Mouse (Mus musculus) neural tube, embryonic 12.5 days (tissue): ENCODE data around the gene Tpra1. TPM values are rescaled to one million over a fixed set of nuclear protein-coding genes. Genes with fewer than 3 reads are reported as not detected.
A peak's percentile ranks its signal among the peaks of the same experiment; 100 is the strongest.

Experiments used
- ATAC-seq: fragments of 200-750 bp; cut with Nextera tagmentation; 2 replicates; pipeline ENCODE4 v1.8.0; 2017; ENCODE audit warnings: low read depth, mild to moderate bottlenecking, moderate TSS enrichment, moderate library complexity; ENCODE audit not compliant: low FRiP score
- H3K27ac ChIP-seq: fragments of 300-500 bp; sonication (generic); 2 replicates; pipeline ENCODE4 v1.5.1; 2016
- H3K27me3 ChIP-seq: fragments of 300-500 bp; sonication (generic); replicated peaks from 2 replicates; pipeline ENCODE4 v1.6.1; 2016; ENCODE audit warnings: mild to moderate bottlenecking
- H3K36me3 ChIP-seq: fragments of 300-500 bp; sonication (generic); 2 replicates; pipeline ENCODE4 v1.6.1; 2016; ENCODE audit warnings: mild to moderate bottlenecking
- H3K4me1 ChIP-seq: fragments of 300-500 bp; sonication (generic); 2 replicates; pipeline ENCODE4 v1.6.1; 2016
- H3K4me2 ChIP-seq: fragments of 300-500 bp; sonication (generic); replicated peaks from 2 replicates; pipeline ENCODE4 v1.6.1; 2016; ENCODE audit warnings: mild to moderate bottlenecking
- H3K4me3 ChIP-seq: fragments of 300-500 bp; sonication (generic); 2 replicates; pipeline ENCODE4 v1.5.1; 2016
- H3K9ac ChIP-seq: fragments of 300-500 bp; sonication (generic); 2 replicates; pipeline ENCODE4 v1.6.1; 2016; ENCODE audit warnings: mild to moderate bottlenecking
- H3K9me3 ChIP-seq: fragments of 300-500 bp; sonication (generic); 2 replicates; pipeline ENCODE4 v1.6.1; 2016; ENCODE audit warnings: mild to moderate bottlenecking
- WGBS: fragments of 180-500 bp; shearing (Covaris S2); methylation state at CpG from one replicate; pipeline ENCODE4 v1.1.7; 2016; 5-methylcytosine and 5-hydroxymethylcytosine counted together
- polyA plus RNA-seq: library from polyadenylated mRNA; unstranded; fragments of >200 nt; fragmentation: Nextera tagmentation; extraction: Ambion mirVana; gene quantifications from 2 replicates; pipeline ENCODE4 v1.2.1, GENCODE M21; 2016

Tpra1 gene
- polyA plus RNA-seq, 1 experiment from 2014 or later: 61.2 TPM

DNA sequence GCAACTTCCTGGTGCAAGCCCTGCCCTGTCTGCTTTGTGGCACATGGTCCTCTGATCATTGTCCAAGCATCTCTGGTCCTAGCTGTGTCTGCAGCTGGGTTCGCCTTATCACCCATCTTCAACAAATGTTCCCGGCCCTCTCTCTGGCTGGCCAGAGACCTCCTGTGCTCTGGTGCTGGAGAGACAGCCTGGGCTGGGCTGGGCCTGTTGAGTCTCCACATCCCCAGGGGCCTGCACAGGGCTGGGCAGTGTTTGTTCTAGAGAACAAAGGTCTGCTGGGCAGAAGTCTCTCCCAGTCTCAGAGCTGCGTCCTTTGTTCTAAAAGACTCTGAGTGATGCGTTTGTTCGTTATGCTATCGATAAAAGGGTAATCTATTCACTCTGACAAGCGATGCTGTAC is 28.0 kb downstream of the Tpra1 start:
- Histone ChIP-seq H3K4me3 (no peak overlapping the region), H3K27ac (peak overlapping the region; percentile 17; the same call in 1 of the 2 replicates), H3K9me3 (no peaks in the 10 kb centered on the region), H3K4me2 (no peak overlapping the region), H3K9ac (no peak overlapping the region), H3K4me1 (peaks cover 54% of the 10 kb centered on the region), H3K27me3 (no peaks in the 10 kb centered on the region), H3K36me3 (no peaks in the 10 kb centered on the region)
- 23% methylated on average over 7 of the region's 7 CpGs for whole genome bisulfite sequencing
- no peak for ATAC-seq

- Histone ChIP-seq H3K9ac (no peak overlapping the region), H3K4me2 (no peak overlapping the region), H3K36me3 (no peaks in the 10 kb centered on the region), H3K27ac (no peak overlapping the region), H3K27me3 (no peaks in the 10 kb centered on the region), H3K9me3 (no peaks in the 10 kb centered on the region), H3K4me1 (peaks cover 47% of the 10 kb centered on the region), H3K4me3 (no peak overlapping the region)
- no peak for ATAC-seq
- WGBS: 86% methylated on average over 2 of the region's 2 CpGs
Measured at GRCm38 (mm10) chr6:88931449-88931848, 29.4 kb downstream of the Tpra1 start.

DNA sequence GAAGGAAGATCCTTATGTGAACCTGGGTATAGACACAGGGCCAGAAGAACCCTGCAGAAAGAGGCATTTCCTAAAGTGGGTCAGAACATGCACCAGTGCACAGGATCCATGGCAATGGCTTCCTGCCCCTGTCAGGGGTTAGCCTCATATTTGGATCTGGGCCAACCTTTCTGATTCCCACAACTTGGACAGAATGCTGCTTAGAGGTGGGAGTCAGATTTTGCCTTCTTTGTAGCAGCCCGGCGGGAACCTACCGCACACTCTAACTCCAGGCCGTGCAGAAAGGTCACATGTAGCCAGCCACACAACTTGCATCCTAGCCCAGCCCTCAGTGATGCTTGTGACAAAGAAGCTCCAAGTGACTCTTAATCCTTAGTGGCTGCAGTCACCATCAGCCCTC is 32.1 kb downstream of the Tpra1 start:
- H3K27me3 ChIP-seq: no peaks in the 10 kb centered on the region
- no peak for ATAC-seq
- no peak overlapping the region for H3K4me3 ChIP-seq
- H3K36me3 ChIP-seq: no peaks in the 10 kb centered on the region
- H3K9ac ChIP-seq: no peak overlapping the region
- no peak overlapping the region for H3K27ac ChIP-seq
- peaks cover 56% of the 10 kb centered on the region for H3K4me1 ChIP-seq
- H3K9me3 ChIP-seq: no peaks in the 10 kb centered on the region
- H3K4me2 ChIP-seq: no peak overlapping the region
- WGBS: 63% methylated on average over 4 of the region's 4 CpGs

GRCm38 (mm10) chr6:88934816-88935215 is 32.8 kb downstream of the Tpra1 start:
- H3K36me3 ChIP-seq: no peaks in the 10 kb centered on the region
- H3K9me3 ChIP-seq: no peaks in the 10 kb centered on the region
- H3K4me1 ChIP-seq: peaks cover 57% of the 10 kb centered on the region
- WGBS: 29% methylated on average over 4 of the region's 4 CpGs
- H3K27ac ChIP-seq: no peak overlapping the region
- no peak overlapping the region for H3K9ac ChIP-seq
- no peak overlapping the region for H3K4me2 ChIP-seq
- H3K4me3 ChIP-seq: no peak overlapping the region
- ATAC-seq: no peak
- H3K27me3 ChIP-seq: no peaks in the 10 kb centered on the region

GRCm38 (mm10) chr6:88935735-88936276 is 33.8 kb downstream of the Tpra1 start:
- Histone ChIP-seq H3K9me3 (no peaks in the 10 kb centered on the region), H3K4me3 (no peak overlapping the region), H3K27me3 (no peaks in the 10 kb centered on the region), H3K36me3 (no peaks in the 10 kb centered on the region), H3K9ac (no peak overlapping the region), H3K27ac (no peak overlapping the region), H3K4me2 (no peak overlapping the region), H3K4me1 (peaks cover 61% of the 10 kb centered on the region)
- 16% methylated on average over 4 of the region's 4 CpGs for WGBS
- ATAC-seq: no peak

- ATAC-seq: no peak
- no peak overlapping the region for H3K4me3 ChIP-seq
- no peaks in the 10 kb centered on the region for H3K36me3 ChIP-seq
- no peaks in the 10 kb centered on the region for H3K27me3 ChIP-seq
- H3K9me3 ChIP-seq: no peaks in the 10 kb centered on the region
- peaks cover 69% of the 10 kb centered on the region for H3K4me1 ChIP-seq
- WGBS: 63% methylated on average over 13 of the region's 13 CpGs
- no peak overlapping the region for H3K27ac ChIP-seq
- no peak overlapping the region for H3K9ac ChIP-seq
- H3K4me2 ChIP-seq: no peak overlapping the region
Measured at GRCm38 (mm10) chr6:88936342-88937213, 34.5 kb downstream of the Tpra1 start.

DNA sequence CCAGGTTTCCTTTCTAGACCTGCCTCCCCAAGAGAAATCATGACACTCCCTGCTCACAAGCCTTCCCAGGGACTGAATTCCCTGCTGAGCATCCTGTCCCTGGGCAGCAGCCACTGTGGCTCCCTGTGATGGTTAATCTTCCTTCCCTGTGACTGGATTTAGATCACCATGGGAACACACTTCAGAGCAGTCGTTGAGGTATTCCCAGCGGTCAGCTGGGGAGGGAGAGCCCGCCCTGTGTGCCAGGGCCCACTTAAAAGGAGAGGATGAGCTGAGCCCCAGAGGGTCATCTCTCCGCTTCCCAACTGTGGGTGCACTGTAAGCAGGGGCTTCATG is 35.1 kb downstream of the Tpra1 start:
- no peak overlapping the region for H3K4me2 ChIP-seq
- no peak for ATAC-seq
- H3K27me3 ChIP-seq: no peaks in the 10 kb centered on the region
- H3K36me3 ChIP-seq: no peaks in the 10 kb centered on the region
- H3K4me1 ChIP-seq: peaks cover 74% of the 10 kb centered on the region
- H3K9ac ChIP-seq: no peak overlapping the region
- no peak overlapping the region for H3K4me3 ChIP-seq
- no peak overlapping the region for H3K27ac ChIP-seq
- H3K9me3 ChIP-seq: no peaks in the 10 kb centered on the region
- 37% methylated on average over 4 of the region's 4 CpGs for WGBS

DNA sequence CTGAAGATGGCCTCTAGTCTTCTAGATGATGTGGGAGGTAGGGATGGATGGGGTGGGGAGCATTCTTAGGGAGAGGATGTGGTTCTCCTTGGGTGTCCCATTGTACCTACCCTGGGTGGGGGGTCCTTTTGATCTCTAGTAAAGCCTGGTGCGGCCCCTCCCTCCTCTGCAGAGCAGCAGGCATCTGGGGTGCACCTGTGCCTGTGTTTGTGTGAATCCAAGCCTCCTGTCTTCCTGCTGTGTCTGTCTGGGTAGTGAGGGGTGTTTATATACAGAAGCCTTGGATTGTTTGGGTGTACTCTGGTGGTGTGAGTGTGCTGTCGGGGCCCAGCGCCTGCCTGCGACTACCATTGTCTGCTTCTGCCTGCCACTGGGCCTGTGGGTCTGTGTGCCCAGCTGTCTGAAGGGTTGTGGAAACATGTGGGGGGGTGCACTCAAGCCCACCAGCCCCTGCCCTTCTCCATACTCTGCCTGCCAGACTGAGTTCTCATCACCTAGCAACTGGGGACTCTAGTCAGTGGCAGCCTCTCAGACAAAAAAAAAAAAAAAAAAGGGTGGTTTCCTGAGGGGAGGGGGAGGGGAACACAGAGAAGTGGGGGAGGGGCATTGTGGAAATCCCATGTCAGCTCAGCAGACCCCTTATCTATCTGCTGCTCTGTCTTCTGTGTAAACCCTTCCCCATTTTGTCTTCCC is 36.1 kb downstream of the Tpra1 start:
- H3K9me3 ChIP-seq: no peaks in the 10 kb centered on the region
- peak overlapping the region; percentile 26; the same call in 1 of the 2 replicates for H3K4me2 ChIP-seq
- peak; percentile 70 for ATAC-seq
- H3K4me3 ChIP-seq: no peak overlapping the region
- H3K36me3 ChIP-seq: no peaks in the 10 kb centered on the region
- peak overlapping the region; percentile 67 for H3K27ac ChIP-seq
- WGBS: 9% methylated on average over 4 of the region's 4 CpGs
- H3K27me3 ChIP-seq: no peaks in the 10 kb centered on the region
- H3K4me1 ChIP-seq: peaks cover 84% of the 10 kb centered on the region
- H3K9ac ChIP-seq: no peak overlapping the region

DNA sequence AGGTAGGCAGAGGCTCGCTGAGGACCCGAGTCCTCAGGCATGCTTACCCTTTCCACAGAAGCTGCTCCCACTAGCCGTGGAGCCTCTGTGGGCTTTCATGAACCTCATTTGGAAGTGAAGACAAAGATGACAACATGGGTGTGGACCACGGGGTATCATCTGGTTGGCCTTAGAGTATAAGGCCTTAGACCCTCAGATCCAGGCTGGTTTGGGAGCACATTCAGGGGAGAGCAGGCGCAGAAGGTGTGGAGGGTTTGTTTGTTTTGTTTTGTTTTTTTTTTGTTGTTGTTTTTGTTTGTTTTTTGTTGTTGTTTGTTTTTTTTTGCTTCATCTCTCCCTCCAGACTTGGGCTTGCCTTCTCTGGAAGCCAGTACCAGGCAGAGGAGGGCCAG is 36.6 kb downstream of the Tpra1 start:
- H3K9ac ChIP-seq: no peak overlapping the region
- peak overlapping the region; percentile 26; the same call in 1 of the 2 replicates for H3K4me2 ChIP-seq
- ATAC-seq: no peak
- H3K36me3 ChIP-seq: no peaks in the 10 kb centered on the region
- WGBS: 53% methylated on average over 5 of the region's 5 CpGs
- no peaks in the 10 kb centered on the region for H3K9me3 ChIP-seq
- peaks cover 84% of the 10 kb centered on the region for H3K4me1 ChIP-seq
- no peak overlapping the region for H3K4me3 ChIP-seq
- H3K27me3 ChIP-seq: no peaks in the 10 kb centered on the region
- 0 out of 2 replicates have a peak overlapping the region, but pooled peaks have one; percentile 32 for H3K27ac ChIP-seq

GRCm38 (mm10) chr6:88939281-88940089 is 37.4 kb downstream of the Tpra1 start:
- Histone ChIP-seq H3K4me1 (peaks cover 77% of the 10 kb centered on the region), H3K9ac (no peak overlapping the region), H3K9me3 (no peaks in the 10 kb centered on the region), H3K27ac (peak overlapping the region; percentile 27; the same call in 1 of the 2 replicates), H3K27me3 (no peaks in the 10 kb centered on the region), H3K36me3 (no peaks in the 10 kb centered on the region), H3K4me2 (peak overlapping the region; percentile 14; the same call in 1 of the 2 replicates), H3K4me3 (no peak overlapping the region)
- WGBS: 45% methylated on average over 12 of the region's 12 CpGs
- ATAC-seq: no peak

DNA sequence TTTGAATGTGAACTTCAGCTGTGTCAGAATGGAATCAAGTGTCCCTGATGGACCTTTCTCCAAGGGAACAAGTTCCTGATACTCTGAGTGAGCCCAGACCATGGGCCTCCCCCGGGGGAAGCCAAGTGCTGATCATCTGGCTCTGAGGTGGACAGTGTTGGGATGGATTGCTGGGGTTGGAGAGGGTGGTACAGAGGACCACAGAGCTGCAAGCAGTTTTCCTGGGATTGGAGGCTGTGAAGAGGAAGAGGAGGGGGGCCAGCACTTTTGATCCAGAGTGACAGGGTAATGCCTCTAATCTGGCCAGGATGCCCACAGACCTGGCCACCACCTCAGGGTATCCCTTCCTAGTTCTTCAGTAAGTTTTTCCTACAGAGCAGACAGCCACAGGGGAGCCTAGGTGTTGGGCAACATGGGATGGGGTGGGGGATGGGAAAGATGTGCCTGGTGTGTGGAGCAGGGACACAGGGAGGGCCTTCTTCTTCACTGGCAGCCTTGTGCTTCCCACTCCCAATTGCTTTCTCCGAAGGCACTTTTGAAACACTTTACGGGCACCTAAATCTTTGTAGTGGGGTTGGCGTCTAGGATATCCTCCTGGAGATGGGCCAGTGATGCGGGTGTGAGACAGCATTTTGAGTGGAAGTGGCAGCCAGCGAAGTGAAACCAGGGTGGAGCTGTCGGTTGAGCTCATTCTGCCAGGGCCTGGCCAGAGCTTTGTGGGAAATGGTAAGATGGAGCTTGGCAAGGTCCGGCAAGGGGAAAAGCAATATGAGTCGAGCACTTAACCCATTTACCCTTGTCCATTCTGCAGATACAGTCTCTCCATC is 38.3 kb downstream of the Tpra1 start:
- Histone ChIP-seq H3K9ac (no peak overlapping the region), H3K9me3 (no peaks in the 10 kb centered on the region), H3K27me3 (no peaks in the 10 kb centered on the region), H3K27ac (no peak overlapping the region), H3K36me3 (no peaks in the 10 kb centered on the region), H3K4me2 (peak overlapping the region; percentile 14; the same call in 1 of the 2 replicates), H3K4me3 (no peak overlapping the region), H3K4me1 (peaks cover 69% of the 10 kb centered on the region)
- WGBS: 74% methylated on average over 9 of the region's 9 CpGs
- no peak for ATAC-seq
